In genomic region chr16:93831627-93832395, GRCm38 (mm10) we compare ENCODE assay signal across 8 mouse cellular contexts. TPM values are rescaled to one million over a fixed set of nuclear protein-coding genes. Genes with fewer than 3 reads are reported as not detected.
DNase-seq lines count a peak whose midpoint lies in the region; ATAC-seq and TF ChIP-seq lines count a peak whose summit lies in the region.

Morc3 (plus strand) TSS chr16:93832121.

- H3K4me3 ChIP-seq in heart, embryonic 12.5 days, result peak within 1 kb of the TSS; percentile 71
- peak within 1 kb of the TSS; percentile 76 for H3K4me3 ChIP-seq in kidney, postnatal 0 days (replicated peaks; ENCODE audit: low read depth, low read length)
- H3K4me3 ChIP-seq in liver, embryonic 11.5 days (ENCODE audit: low read depth, low read length), result peak within 1 kb of the TSS; percentile 97
- peak within 1 kb of the TSS; percentile 87 for H3K4me3 ChIP-seq in stomach, embryonic 14.5 days (ENCODE audit: low read depth, low read length)

- H3K9ac ChIP-seq in heart, embryonic 12.5 days, result peak within 1 kb of the TSS; percentile 97
- H3K9ac ChIP-seq in kidney, postnatal 0 days (ENCODE audit: low read depth, low read length), result peak within 1 kb of the TSS; percentile 86
- peak within 1 kb of the TSS; percentile 99 for H3K9ac ChIP-seq in liver, embryonic 11.5 days (ENCODE audit: low read depth, low read length)
- peak within 1 kb of the TSS; percentile 93 for H3K9ac ChIP-seq in stomach, embryonic 14.5 days (replicated peaks; ENCODE audit: low read depth, low read length)

- peak within 1 kb of the TSS; percentile 79 for H3K4me2 ChIP-seq in heart, embryonic 12.5 days
- H3K4me2 ChIP-seq in kidney, postnatal 0 days (ENCODE audit: low read length), result peak within 1 kb of the TSS; percentile 88
- H3K4me2 ChIP-seq in liver, embryonic 11.5 days, result peak within 1 kb of the TSS; percentile 85
- peak within 1 kb of the TSS; percentile 57 for H3K4me2 ChIP-seq in stomach, embryonic 14.5 days (replicated peaks; ENCODE audit: low read depth, low read length)

- no peak; the same call in 1 of the 2 replicates for TF ChIP-seq CTCF in kidney, postnatal 0 days (IDR thresholded peaks at IDR 0.05; ENCODE audit: low read depth)

- peak within 1 kb of the TSS; percentile 90 for H3K27ac ChIP-seq in heart, embryonic 12.5 days (ENCODE audit: poor library complexity, severe bottlenecking)
- H3K27ac ChIP-seq in kidney, postnatal 0 days, result peak within 1 kb of the TSS; percentile 96
- peak within 1 kb of the TSS; percentile 96 for H3K27ac ChIP-seq in liver, embryonic 11.5 days (ENCODE audit: low read depth, low read length)
- peak within 1 kb of the TSS; percentile 96 for H3K27ac ChIP-seq in stomach, embryonic 14.5 days (ENCODE audit: low read length)

- WGBS in heart, embryonic 12.5 days, result 11% methylated on average over 55 of the region's 55 CpGs
- 12% methylated on average over 54 of the region's 55 CpGs for WGBS in kidney, postnatal 0 days
- 11% methylated on average over 55 of the region's 55 CpGs for WGBS in liver, embryonic 11.5 days
- WGBS in stomach, embryonic 14.5 days, result 11% methylated on average over 53 of the region's 55 CpGs

- H3K4me1 ChIP-seq in heart, embryonic 12.5 days (replicated peaks), result peaks cover 20% of the 10 kb centered on the region
- peaks cover 21% of the 10 kb centered on the region for H3K4me1 ChIP-seq in kidney, postnatal 0 days (replicated peaks; ENCODE audit: insufficient read depth, low read length)
- H3K4me1 ChIP-seq in liver, embryonic 11.5 days (replicated peaks; ENCODE audit: control insufficient read depth, insufficient read depth, low read length), result peaks cover 8% of the 10 kb centered on the region; the same call in 1 of the 2 replicates
- H3K4me1 ChIP-seq in stomach, embryonic 14.5 days (ENCODE audit: control insufficient read depth, insufficient read depth, low read length), result peaks cover 9% of the 10 kb centered on the region

- peaks cover 8% of the 10 kb centered on the region; the same call in 1 of the 2 replicates for H3K9me3 ChIP-seq in heart, embryonic 12.5 days (replicated peaks)
- H3K9me3 ChIP-seq in kidney, postnatal 0 days (replicated peaks; ENCODE audit: low read length), result no peaks in the 10 kb centered on the region
- H3K9me3 ChIP-seq in liver, embryonic 11.5 days (ENCODE audit: control insufficient read depth, low read length), result no peaks in the 10 kb centered on the region
- no peaks in the 10 kb centered on the region for H3K9me3 ChIP-seq in stomach, embryonic 14.5 days (ENCODE audit: control insufficient read depth, low read depth, low read length)

- peak; percentile 94 for ATAC-seq in erythroid progenitor cell, adult 5-6 weeks (replicated peaks; ENCODE audit: low FRiP score, poor library complexity, severe bottlenecking)
- peak; percentile 98 for ATAC-seq in heart, embryonic 12.5 days (ENCODE audit: insufficient number of reproducible peaks, low FRiP score)
- ATAC-seq in kidney, postnatal 0 days (replicated peaks; ENCODE audit: low FRiP score, low read depth), result peak; percentile 95
- peak; percentile 95 for ATAC-seq in liver, embryonic 11.5 days (replicated peaks; ENCODE audit: low FRiP score)
- ATAC-seq in stomach, embryonic 14.5 days (ENCODE audit: insufficient number of reproducible peaks, insufficient read depth, low FRiP score, low read depth), result peak; percentile 97

- H3K27me3 ChIP-seq in heart, embryonic 12.5 days (replicated peaks), result no peaks in the 10 kb centered on the region
- no peaks in the 10 kb centered on the region for H3K27me3 ChIP-seq in kidney, postnatal 0 days (ENCODE audit: insufficient read depth, low read length)
- H3K27me3 ChIP-seq in liver, embryonic 11.5 days (replicated peaks; ENCODE audit: control insufficient read depth, insufficient read depth, low read length), result no peaks in the 10 kb centered on the region
- no peaks in the 10 kb centered on the region for H3K27me3 ChIP-seq in stomach, embryonic 14.5 days (ENCODE audit: control insufficient read depth, insufficient read depth, low read length)

- no peaks in the 10 kb centered on the region for H3K36me3 ChIP-seq in heart, embryonic 12.5 days
- no peaks in the 10 kb centered on the region for H3K36me3 ChIP-seq in kidney, postnatal 0 days (ENCODE audit: insufficient read depth, low read length)
- no peaks in the 10 kb centered on the region for H3K36me3 ChIP-seq in liver, embryonic 11.5 days (ENCODE audit: control insufficient read depth, insufficient read depth, low read length)
- H3K36me3 ChIP-seq in stomach, embryonic 14.5 days (ENCODE audit: control insufficient read depth, insufficient read depth, low read length), result no peaks in the 10 kb centered on the region

- peak; percentile 99 for DNase-seq in CD4-positive helper T cell, adult 2 months (ENCODE audit: low read depth, low spot score)
- peak; percentile 97 for DNase-seq in brain, embryonic 18.5 days (ENCODE audit: low read depth, low spot score)
- DNase-seq in kidney, postnatal 0 days (ENCODE audit: low spot score), result peak; percentile 99
- DNase-seq in liver, embryonic 11.5 days (ENCODE audit: low spot score), result peak; percentile 99
- peak; percentile 99 for DNase-seq in naive thymus-derived CD4-positive, alpha-beta T cell, adult 2 months (ENCODE audit: low read depth)

RNA-seq across cellular contexts. Expression of gene Morc3, which starts in this region (rescaled TPM):
- 133 and 169 TPM in 2 replicates for total RNA-seq in erythroid progenitor cell, adult 5-6 weeks (2015; ENCODE audit: low replicate concordance)
- total RNA-seq in erythroid progenitor cell, adult 5-6 weeks (2017; ENCODE audit: low replicate concordance), result 112 and 212 TPM in 2 replicates
- 32.1 and 35.0 TPM in 2 replicates for polyA plus RNA-seq in heart, embryonic 12.5 days (2016; fragmentation: Nextera tagmentation; extraction: Ambion mirVana)
- polyA plus RNA-seq in kidney, postnatal 0 days (2015; fragmentation: Nextera tagmentation; extraction: Ambion mirVana), result 26.8 and 27.0 TPM in 2 replicates
- 37.0 and 37.6 TPM in 2 replicates for polyA plus RNA-seq in liver, embryonic 11.5 days (2014; fragmentation: Nextera tagmentation; extraction: Ambion mirVana)
- 44.9 and 45.6 TPM in 2 replicates for polyA plus RNA-seq in stomach, embryonic 14.5 days (2014; fragmentation: Nextera tagmentation; extraction: Ambion mirVana)

Comparison
In these comparisons a context has a peak if more than half of its experiments do, and no peak if none do; other contexts are left out.
1. Peak in every context shown above with its lines: DNase-seq, ATAC-seq, H3K4me3 ChIP-seq and H3K27ac ChIP-seq.